8 mouse cellular contexts compared by ENCODE assay signal in genomic region chr2:34407596-34407995, GRCm38 (mm10). TPM values are rescaled to one million over a fixed set of nuclear protein-coding genes. Genes with fewer than 3 reads are reported as not detected.
A peak's percentile ranks its signal among the peaks of the same experiment; 100 is the strongest.
DNase-seq lines count a peak whose midpoint lies in the region; ATAC-seq and TF ChIP-seq lines count a peak whose summit lies in the region.

No protein-coding gene starts in this region.

- H3K27ac ChIP-seq in kidney, embryonic 14.5 days (ENCODE audit: low read depth, low read length) = no peak overlapping the region
- H3K27ac ChIP-seq in bone marrow macrophage, adult 2 months (ENCODE audit: insufficient read depth, low read depth, low read length) = no peak overlapping the region
- H3K27ac ChIP-seq in intestine, embryonic 14.5 days (ENCODE audit: low read depth) = no peak overlapping the region

- H3K9ac ChIP-seq in kidney, embryonic 14.5 days (ENCODE audit: low read depth, low read length) = peak overlapping the region; percentile 79; the same call in 1 of the 2 replicates
- H3K9ac ChIP-seq in intestine, embryonic 14.5 days (ENCODE audit: low read length) = peak overlapping the region; percentile 86

- ATAC-seq in kidney, embryonic 14.5 days (ENCODE audit: low FRiP score, low TSS enrichment) = no peak
- no peak for ATAC-seq in intestine, embryonic 14.5 days (replicated peaks; ENCODE audit: low FRiP score, low TSS enrichment, low read depth)

- H3K27me3 ChIP-seq in kidney, embryonic 14.5 days (ENCODE audit: control insufficient read depth, insufficient read depth, low read length) = no peaks in the 10 kb centered on the region
- no peaks in the 10 kb centered on the region for H3K27me3 ChIP-seq in intestine, embryonic 14.5 days (replicated peaks; ENCODE audit: control insufficient read depth, insufficient read depth, low read length)
- no peaks in the 10 kb centered on the region for H3K27me3 ChIP-seq in myocyte (ENCODE audit: control insufficient read depth, insufficient read depth, insufficient read length)

- no peak for DNase-seq in kidney, postnatal 14 days
- DNase-seq in intestine, embryonic 14.5 days (ENCODE audit: low spot score) = no peak
- no peak for DNase-seq in gastrocnemius, adult 18-20 months (ENCODE audit: low spot score)
- DNase-seq in kidney, adult 8-10 months = no peak
- no peak for DNase-seq in layer of hippocampus, adult 9-11 months

- no peak for TF ChIP-seq CTCF in bone marrow macrophage, adult 2 months (IDR thresholded peaks at IDR 0.05; ENCODE audit: low read depth, low read length)

- peaks cover 22% of the 10 kb centered on the region for H3K79me2 ChIP-seq in myocyte (ENCODE audit: control insufficient read depth, insufficient read depth)

- peak overlapping the region; percentile 75 for H3K4me2 ChIP-seq in kidney, embryonic 14.5 days (replicated peaks; ENCODE audit: low read depth, low read length)
- H3K4me2 ChIP-seq in intestine, embryonic 14.5 days (ENCODE audit: low read length) = peak overlapping the region; percentile 72
- H3K4me2 ChIP-seq in myocyte (ENCODE audit: low read depth) = peak overlapping the region; percentile 89

- H3K36me3 ChIP-seq in kidney, embryonic 14.5 days (ENCODE audit: control insufficient read depth, insufficient read depth, low read length) = no peaks in the 10 kb centered on the region
- H3K36me3 ChIP-seq in intestine, embryonic 14.5 days (ENCODE audit: control insufficient read depth, insufficient read depth, low read length) = no peaks in the 10 kb centered on the region
- H3K36me3 ChIP-seq in myocyte (ENCODE audit: control insufficient read depth, insufficient read depth) = no peaks in the 10 kb centered on the region

- H3K9me3 ChIP-seq in kidney, embryonic 14.5 days (ENCODE audit: control insufficient read depth, low read length) = no peaks in the 10 kb centered on the region
- H3K9me3 ChIP-seq in intestine, embryonic 14.5 days (ENCODE audit: control insufficient read depth, low read length) = no peaks in the 10 kb centered on the region

- WGBS in kidney, embryonic 14.5 days = 49% methylated on average over 7 of the region's 7 CpGs
- 45% methylated on average over 7 of the region's 7 CpGs for WGBS in intestine, embryonic 14.5 days

- H3ac ChIP-seq in myocyte (ENCODE audit: control insufficient read depth, insufficient read length) = peak overlapping the region; percentile 9

- no peak for TF ChIP-seq POLR2A in bone marrow macrophage, adult 2 months (IDR thresholded peaks at IDR 0.05; ENCODE audit: borderline replicate concordance, low read depth, low read length)
- TF ChIP-seq POLR2A in myocyte (IDR thresholded peaks at IDR 0.05; ENCODE audit: insufficient read length, low read depth) = no peak

- H3K4me1 ChIP-seq in kidney, embryonic 14.5 days (ENCODE audit: control insufficient read depth, insufficient read depth, low read length) = peaks cover 7% of the 10 kb centered on the region
- H3K4me1 ChIP-seq in bone marrow macrophage, adult 2 months (ENCODE audit: control insufficient read depth, insufficient read depth, low read length) = peaks cover 14% of the 10 kb centered on the region
- H3K4me1 ChIP-seq in intestine, embryonic 14.5 days (replicated peaks; ENCODE audit: control insufficient read depth, insufficient read depth, low read length) = peaks cover 8% of the 10 kb centered on the region

- H3K4me3 ChIP-seq in kidney, embryonic 14.5 days (ENCODE audit: low read length) = peak overlapping the region; percentile 90
- H3K4me3 ChIP-seq in bone marrow macrophage, adult 2 months (ENCODE audit: insufficient read depth, low read length) = peak overlapping the region; percentile 100
- H3K4me3 ChIP-seq in intestine, embryonic 14.5 days (ENCODE audit: low read depth, low read length) = peak overlapping the region; percentile 87
- H3K4me3 ChIP-seq in myocyte = peak overlapping the region; percentile 49

TF ChIP-seq in myocyte, 11 proteins besides CTCF, POLR2A, EP300 and RAD21:
- TF ChIP-seq MYOD1 (IDR thresholded peaks at IDR 0.05; ENCODE audit: control insufficient read depth in 1 of 3, insufficient read length in 2 of 3, low read depth in 2 of 3) = no peak

RNA-seq across cellular contexts. Expression of gene Mapkap1, which starts 1.0 kb away (rescaled TPM):
- polyA plus RNA-seq in kidney, embryonic 14.5 days (2014; fragmentation: Nextera tagmentation; extraction: Ambion mirVana) = 69.4 and 99.7 TPM in 2 replicates
- polyA plus RNA-seq in bone marrow macrophage, adult 2 months (2012; ENCODE audit: insufficient read depth, insufficient read length, missing spikeins) = 33.4 and 40.0 TPM in 2 replicates
- polyA plus RNA-seq in intestine, embryonic 14.5 days (2014; fragmentation: Nextera tagmentation; extraction: Ambion mirVana) = 84.3 and 89.3 TPM in 2 replicates
- 39.6 TPM for polyA plus RNA-seq in myocyte (2012; fragmentation: generic; extraction: Trizol)
- 10 to 100 TPM; 65.8 to 74.4 TPM for total RNA-seq in gastrocnemius, adult 18-20 months (2021)

RNA-seq across cellular contexts. Expression of gene Pbx3, which starts 34.7 kb away (rescaled TPM):
- polyA plus RNA-seq in kidney, embryonic 14.5 days (2014; fragmentation: Nextera tagmentation; extraction: Ambion mirVana) = 28.9 and 34.7 TPM in 2 replicates
- 13.4 and 13.7 TPM in 2 replicates for polyA plus RNA-seq in bone marrow macrophage, adult 2 months (2012; ENCODE audit: insufficient read depth, insufficient read length, missing spikeins)
- 24.5 and 26.9 TPM in 2 replicates for polyA plus RNA-seq in intestine, embryonic 14.5 days (2014; fragmentation: Nextera tagmentation; extraction: Ambion mirVana)
- 6.1 TPM for polyA plus RNA-seq in myocyte (2012; fragmentation: generic; extraction: Trizol)
- total RNA-seq in gastrocnemius, adult 18-20 months (2021) = 1 to 10 TPM; 1.7 to 1.9 TPM

Comparison
In these comparisons a context has a peak if more than half of its experiments do, and no peak if none do; other contexts are left out.
1. H3K4me3 ChIP-seq: peak in every context shown above with its lines; median percentile 100 in bone marrow macrophage, adult 2 months; 90 in kidney, embryonic 14.5 days; 87 in intestine, embryonic 14.5 days; 49 in myocyte.